Mouse (Mus musculus): ENCODE measurements at regions not wholly inside any gene's neighbourhood (a gene's known extent, or its start where the extent isn't known, plus 50 kb on each side); places are given as distances from the start of the nearest gene placed in this dataset.
A peak's percentile ranks its signal among the peaks of the same experiment; 100 is the strongest.

GRCm38 (mm10) chr14:100792094-100792493 lies 408.0 kb downstream of the Prr30 start:
- DNase-seq: no peak

GRCm38 (mm10) chr14:100781882-100782281 lies 418.2 kb downstream of the Prr30 start:
- DNase-seq: no peak

- DNase-seq: peak; percentile 30
Measured at GRCm38 (mm10) chr14:100753951-100754350, 446.2 kb downstream of the Prr30 start.

- DNase-seq: peak; percentile 4
Measured at GRCm38 (mm10) chr14:100752746-100753145, 447.4 kb downstream of the Prr30 start.

- DNase-seq: peak; percentile 81
Measured at GRCm38 (mm10) chr14:100749737-100750541, 450.2 kb downstream of the Prr30 start.

- no peak for DNase-seq
Measured at GRCm38 (mm10) chr14:100735276-100735675, 450.8 kb upstream of the Klf12 start.

- DNase-seq: no peak
Measured at GRCm38 (mm10) chr14:100728433-100728832, 444.0 kb upstream of the Klf12 start.

GRCm38 (mm10) chr14:100727701-100728100 lies 443.2 kb upstream of the Klf12 start:
- DNase-seq: no peak

GRCm38 (mm10) chr14:100724962-100725361 lies 440.5 kb upstream of the Klf12 start:
- peak; percentile 44 for DNase-seq

GRCm38 (mm10) chr14:100720667-100721066 lies 436.2 kb upstream of the Klf12 start:
- DNase-seq: no peak

GRCm38 (mm10) chr14:100714952-100715351 lies 430.5 kb upstream of the Klf12 start:
- DNase-seq: no peak

GRCm38 (mm10) chr14:100713999-100714471 lies 429.6 kb upstream of the Klf12 start:
- DNase-seq: no peak

- DNase-seq: no peak
Measured at GRCm38 (mm10) chr14:100713592-100713991, 429.1 kb upstream of the Klf12 start.

- no peak for DNase-seq
Measured at GRCm38 (mm10) chr14:100665361-100665955, 381.0 kb upstream of the Klf12 start.

GRCm38 (mm10) chr14:100664180-100664579 lies 379.7 kb upstream of the Klf12 start:
- DNase-seq: no peak

- DNase-seq: no peak
Measured at GRCm38 (mm10) chr14:100642076-100642475, 357.6 kb upstream of the Klf12 start.

GRCm38 (mm10) chr14:100634521-100634920 lies 350.0 kb upstream of the Klf12 start:
- DNase-seq: no peak

- DNase-seq: peak; percentile 2
Measured at GRCm38 (mm10) chr14:100631676-100632075, 347.2 kb upstream of the Klf12 start.

GRCm38 (mm10) chr14:100630197-100630596 lies 345.7 kb upstream of the Klf12 start:
- no peak for DNase-seq

- no peak for DNase-seq
Measured at GRCm38 (mm10) chr14:100627523-100627922, 343.0 kb upstream of the Klf12 start.

GRCm38 (mm10) chr14:100619656-100620030 lies 335.2 kb upstream of the Klf12 start:
- no peak for DNase-seq

GRCm38 (mm10) chr14:100618793-100619655 lies 334.5 kb upstream of the Klf12 start:
- DNase-seq: no peak

GRCm38 (mm10) chr14:100610017-100610760 lies 325.7 kb upstream of the Klf12 start:
- DNase-seq: peak; percentile 13
